Mouse (Mus musculus) spleen, adult 2 months (tissue): ENCODE results near the gene Ptprm.

Experiments
- CTCF ChIP-seq: fragments of 200-500 bp; IDR thresholded peaks from 2 replicates; pipeline ENCODE4 v1.5.1; 2011; ENCODE audit warnings: mild to moderate bottlenecking, inconsistent platforms; ENCODE audit not compliant: insufficient read depth, insufficient read length, insufficient replicate concordance; ENCODE audit errors: extremely low read depth
- POLR2A ChIP-seq: fragments of 200-500 bp; IDR thresholded peaks from 2 replicates; pipeline ENCODE4 v1.6.1; 2011; ENCODE audit warnings: low read depth, low read length, inconsistent platforms

GRCm38 (mm10) chr17:66664796-66665195 is 689.5 kb downstream of the Ptprm start:
- TF ChIP-seq CTCF = no peak
- TF ChIP-seq POLR2A = no peak
